Mouse (Mus musculus): ENCODE data around the gene Fam171a1.

- TF ChIP-seq CTCF (IDR thresholded peaks at IDR 0.05; ENCODE audit: low read depth, low read length) (no peak), POLR2A (IDR thresholded peaks at IDR 0.05; ENCODE audit: borderline replicate concordance, low read depth, low read length) (no peak)
Observed at GRCm38 (mm10) chr2:3113866-3114265, at the start of gene Fam171a1.

Data from bone marrow macrophage, adult 2 months (primary cell).